Mouse (Mus musculus) lung, adult 18-20 months (tissue): ENCODE data around the gene Vmn1r53.
"Not testable (repeated sequence)": the region's sequence is repeated elsewhere in the genome, so short reads cannot be mapped to it uniquely, and the experiment has no call there.

ENCODE experiments used
- DNase-seq, 2 experiments: peaks; one replicate each; pipeline ENCODE4 v3.0.0; 2022; ENCODE audit warnings: mixed read lengths in 2 of 2

The Vmn1r53 gene

GRCm38 (mm10) chr6:90224338-90224737 lies at the start of gene Vmn1r53:
Gene Vmn1r53 (minus strand): TSS chr6:90224438.
- DNase-seq, result no peak

DNA sequence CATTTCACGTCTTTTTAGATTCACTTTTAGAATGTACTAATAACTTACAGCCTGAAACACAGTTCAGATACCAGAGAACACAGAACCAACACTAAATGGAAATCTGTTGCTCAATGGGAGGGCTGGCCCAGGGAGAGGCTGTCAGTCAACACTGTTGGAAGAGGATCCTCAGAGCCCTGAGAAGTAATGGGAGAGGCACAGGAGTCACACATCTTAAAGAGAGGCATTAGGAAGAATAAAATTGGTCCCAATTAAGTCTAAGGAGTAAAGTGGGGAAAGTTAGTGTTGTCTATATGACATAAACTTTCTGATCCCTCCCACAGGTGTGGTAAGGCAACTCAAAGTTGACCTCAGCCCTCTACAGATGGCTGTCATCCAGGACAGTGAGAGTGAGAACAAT lies 21.8 kb upstream of the Vmn1r53 start, which contains the start of gene Vmn1r54:
Gene Vmn1r54 (plus strand): TSS at position 301 of the 400 bp plus-strand sequence.
- no peak for DNase-seq

DNA sequence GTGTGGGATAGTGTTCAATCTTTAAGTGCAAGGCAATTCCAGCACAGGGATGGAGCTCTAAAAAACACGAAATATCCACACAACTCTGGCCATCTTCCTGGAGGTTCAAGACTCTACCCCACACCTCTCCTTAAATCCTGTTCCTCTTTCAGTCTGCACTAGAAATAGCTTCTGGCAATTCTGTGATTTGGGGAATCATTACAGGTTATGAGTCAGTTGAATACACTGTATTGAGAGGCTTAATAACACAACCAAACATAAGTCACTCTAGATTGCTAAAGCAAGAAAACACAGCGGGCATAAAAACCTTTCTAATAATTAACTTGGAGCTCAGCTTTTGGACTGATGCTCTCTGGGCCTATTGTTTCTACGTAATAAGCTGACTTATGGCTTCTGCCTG lies 19.8 kb upstream of the Vmn1r53 start:
- DNase-seq, result no peak

DNA sequence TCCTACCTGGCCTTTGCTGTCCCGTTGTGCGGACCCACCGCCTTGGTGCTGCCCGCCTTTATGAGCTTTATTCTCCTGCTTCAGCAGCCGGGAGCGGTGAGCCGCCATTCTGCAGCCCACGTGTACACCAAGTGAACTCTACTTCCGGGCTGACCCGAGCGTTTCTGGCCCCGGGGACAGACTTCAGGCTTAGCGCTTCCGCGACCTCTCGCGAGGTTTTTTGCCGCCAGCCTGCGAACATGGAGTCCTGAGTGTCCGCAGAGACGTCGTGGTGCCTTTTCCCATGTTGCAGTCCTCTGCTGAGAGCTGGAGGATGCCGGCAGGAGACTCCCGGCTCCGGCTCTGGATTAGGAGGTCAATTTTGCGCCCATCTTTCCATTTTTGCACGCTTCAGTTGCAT lies 8.4 kb upstream of the Vmn1r53 start:
- DNase-seq, result no peak

- DNase-seq, result not testable (repeated sequence)
These were observed 7.9 kb upstream of the Vmn1r53 start for GRCm38 (mm10) chr6:90232114-90232513.

- not testable (repeated sequence) for DNase-seq
These were observed 21.7 kb downstream of the Vmn1r53 start, which contains the start of gene V1ra8 for GRCm38 (mm10) chr6:90202493-90202892. Gene V1ra8 (plus strand): TSS chr6:90202793.

- DNase-seq, result no peak
These were observed 49.7 kb downstream of the Vmn1r53 start, which contains the start of gene Vmn1r52 for GRCm38 (mm10) chr6:90174508-90174907. Gene Vmn1r52 (plus strand): TSS chr6:90174808.
